9 mouse cellular contexts compared by ENCODE assay signal in genomic region chr19:6498350-6499131, GRCm38 (mm10). TPM values are rescaled to one million over a fixed set of nuclear protein-coding genes. Genes with fewer than 3 reads are reported as not detected.
DNase-seq lines count a peak whose midpoint lies in the region; ATAC-seq and TF ChIP-seq lines count a peak whose summit lies in the region.
"Had no signal": no experiment of that assay in that cellular context is flagged by ENCODE, and none has a peak within 500 bp of the region (broad histone marks: within the 10 kb centered on the region; RNA-seq: fewer than 3 reads in every experiment).

No protein-coding gene starts in this region.

- H3K9me3 ChIP-seq in limb, embryonic 15.5 days = no peaks in the 10 kb centered on the region

- WGBS in limb, embryonic 15.5 days = 5% methylated on average over 26 of the region's 38 CpGs

- TF ChIP-seq CTCF in gastrocnemius, adult 2 months (IDR thresholded peaks at IDR 0.05) = no peak

- no peak overlapping the region for H3K9ac ChIP-seq in limb, embryonic 15.5 days

- H3K27ac ChIP-seq in gastrocnemius, adult 2 months = no peak overlapping the region
- no peak overlapping the region for H3K27ac ChIP-seq in limb, embryonic 15.5 days
- H3K27ac ChIP-seq: macrophage had no signal

- no peaks in the 10 kb centered on the region for H3K36me3 ChIP-seq in limb, embryonic 15.5 days

- no peak for DNase-seq in gastrocnemius, adult 2 months
- no peak for DNase-seq in gastrocnemius, postnatal 25 days
- peak; percentile 35 for DNase-seq in thymus, postnatal 4 days
- no peak for DNase-seq in thymus, postnatal 25 days
- no peak for DNase-seq in spleen, postnatal 4 days (ENCODE audit: low spot score in 2 of 2)
- DNase-seq in urinary bladder, postnatal 36 days (ENCODE audit: low spot score in 2 of 2) = no peak

- ATAC-seq in limb, embryonic 15.5 days (ENCODE audit: insufficient number of reproducible peaks, low FRiP score, low TSS enrichment, low read depth) = no peak
- ATAC-seq in erythroblast, adult 5-6 weeks (replicated peaks; ENCODE audit: low FRiP score, poor library complexity, severe bottlenecking) = no peak

- H3K4me1 ChIP-seq in limb, embryonic 15.5 days = peaks cover 29% of the 10 kb centered on the region

- H3K4me3 ChIP-seq in gastrocnemius, adult 2 months = peak overlapping the region; percentile 73
- H3K4me3 ChIP-seq in limb, embryonic 15.5 days = peak overlapping the region; percentile 48

- H3K4me2 ChIP-seq in limb, embryonic 15.5 days = peak overlapping the region; percentile 87

- intact Hi-C loops in gastrocnemius, adult 2 months (cut with DNase I) = no loop called here

- H3K27me3 ChIP-seq in limb, embryonic 15.5 days = peaks cover 92% of the 10 kb centered on the region

RNA-seq across cellular contexts. Expression of gene Slc22a12, which starts 44.3 kb away (rescaled TPM):
- total RNA-seq in gastrocnemius, adult 2 months (2021) = not detected
- not detected for total RNA-seq in gastrocnemius, postnatal 25 days (2021)
- not detected in 2 replicates for polyA plus RNA-seq in limb, embryonic 15.5 days (2015; fragmentation: Nextera tagmentation; extraction: Ambion mirVana)
- not detected in 2 replicates for total RNA-seq in erythroblast, adult 5-6 weeks (2015; ENCODE audit: low replicate concordance)
- not detected in 2 replicates for total RNA-seq in erythroblast, adult 5-6 weeks (2017; ENCODE audit: low replicate concordance)
- polyA plus RNA-seq: macrophage had no signal
